Mouse (Mus musculus) liver, embryonic 14.5 days (tissue): ENCODE results near the gene Dohh. TPM values are rescaled to one million over a fixed set of nuclear protein-coding genes. Genes with fewer than 3 reads are reported as not detected.

Experiments
- ATAC-seq: fragments of 200-750 bp; cut with Nextera tagmentation; 2 replicates; pipeline ENCODE4 v1.8.0; 2017; ENCODE audit warnings: moderate number of reproducible peaks, mild to moderate bottlenecking, moderate library complexity; ENCODE audit not compliant: insufficient read depth
- DNase-seq, 3 experiments: peaks; one replicate each; pipeline ENCODE4 v3.0.0-alpha.2; 2012 to 2013; ENCODE audit warnings: low read depth in 3 of 3, low spot score in 3 of 3
- H3K27ac ChIP-seq: fragments of 300-500 bp; sonication (generic); 2 replicates; pipeline ENCODE4 v1.5.1; 2014; ENCODE audit warnings: moderate library complexity, mild to moderate bottlenecking, control low read depth, inconsistent platforms
- H3K27me3 ChIP-seq: fragments of 300-500 bp; sonication (generic); 2 replicates; pipeline ENCODE4 v1.6.1; 2014; ENCODE audit warnings: mild to moderate bottlenecking, low read length, moderate library complexity; ENCODE audit not compliant: control insufficient read depth, insufficient read depth
- H3K36me3 ChIP-seq: fragments of 300-500 bp; sonication (generic); replicated peaks from 2 replicates; pipeline ENCODE4 v1.6.1; 2014; ENCODE audit warnings: low read depth; ENCODE audit not compliant: control insufficient read depth, insufficient read depth
- H3K4me1 ChIP-seq, 2 experiments: fragments of 200-500 bp in 1 of 2; fragments of 300-500 bp in 1 of 2; sonication (generic) in 1 of 2; replicated peaks; 2 replicates each; pipeline ENCODE4 v1.6.1; 2012 to 2014; ENCODE audit warnings: antibody characterized with exemption in 1 of 2, inconsistent platforms in 1 of 2, low read length in 1 of 2; ENCODE audit not compliant: control insufficient read depth in 2 of 2, insufficient read depth in 2 of 2
- H3K4me2 ChIP-seq: fragments of 300-500 bp; sonication (generic); 2 replicates; pipeline ENCODE4 v1.6.1; 2014; ENCODE audit warnings: low read depth, mild to moderate bottlenecking, control low read depth, moderate library complexity
- H3K4me3 ChIP-seq, 2 experiments: fragments of 200-500 bp in 1 of 2; fragments of 300-500 bp in 1 of 2; sonication (generic) in 1 of 2; 2 replicates each; pipeline ENCODE4 v1.5.1; 2012 to 2014; ENCODE audit warnings: low read depth in 2 of 2, low read length in 2 of 2, mild to moderate bottlenecking in 2 of 2, control low read depth in 1 of 2, inconsistent platforms in 1 of 2, moderate library complexity in 1 of 2; ENCODE audit not compliant: insufficient read depth in 1 of 2
- H3K9ac ChIP-seq: fragments of 300-500 bp; sonication (generic); replicated peaks from 2 replicates; pipeline ENCODE4 v1.6.1; 2014; ENCODE audit warnings: mild to moderate bottlenecking, control low read depth, moderate library complexity
- H3K9me3 ChIP-seq: fragments of 300-500 bp; sonication (generic); 2 replicates; pipeline ENCODE4 v1.6.1; 2016; ENCODE audit warnings: low read length, mixed read lengths; ENCODE audit not compliant: control insufficient read depth
- CTCF ChIP-seq: IDR thresholded peaks from 2 replicates; pipeline ENCODE4 v1.5.1; 2016; ENCODE audit warnings: antibody characterized with exemption, low read depth, control low read depth
- EP300 ChIP-seq: IDR thresholded peaks from 2 replicates; pipeline ENCODE4 v1.6.1; 2016; ENCODE audit warnings: antibody characterized with exemption, low read depth
- WGBS: fragments of 180-500 bp; shearing (Covaris S2); extraction: QIAGEN DNeasy Blood & Tissue Kit; methylation state at CpG from one replicate; pipeline ENCODE4 v1.1.7; 2014; ENCODE audit not compliant: insufficient replicate concordance; 5-methylcytosine and 5-hydroxymethylcytosine counted together
- polyA plus RNA-seq, 2 experiments: library from polyadenylated mRNA; depleted of rRNA in 1 of 2; stranded (reverse) in 1 of 2; unstranded in 1 of 2; fragments of >200 nt; fragmentation: Nextera tagmentation in 1 of 2; extraction: Ambion mirVana in 1 of 2; gene quantifications; 2 replicates each; pipeline versions ENCODE4 v1.2.1 to v1.2.3; 2012 to 2014

Dohh gene
- polyA plus RNA-seq, 2 experiments, result 29.8 to 35.0 TPM

GRCm38 (mm10) chr10:81389801-81390677, 5.8 kb downstream of the Dohh start:
- 55% methylated on average over 23 of the region's 23 CpGs for WGBS
- DNase-seq (peak in 1 of 3 experiments; percentile 41), ATAC-seq (peak; percentile 35; the same call in 1 of the 2 replicates)
- TF ChIP-seq CTCF (peak; percentile 96), EP300 (no peak)
- Histone ChIP-seq H3K27me3 (no peaks in the 10 kb centered on the region), H3K9me3 (no peaks in the 10 kb centered on the region), H3K27ac (no peak overlapping the region), H3K4me1 (peaks cover 9 to 10% of the 10 kb centered on the region in 2 experiments), H3K4me3 (no peak overlapping the region), H3K36me3 (peaks cover 11% of the 10 kb centered on the region), H3K4me2 (no peak overlapping the region), H3K9ac (no peak overlapping the region)

- Histone ChIP-seq H3K27ac (no peak overlapping the region), H3K4me2 (no peak overlapping the region), H3K9me3 (no peaks in the 10 kb centered on the region), H3K36me3 (peaks cover 11% of the 10 kb centered on the region), H3K9ac (no peak overlapping the region), H3K4me3 (no peak overlapping the region), H3K4me1 (peaks cover 3 to 5% of the 10 kb centered on the region in 2 experiments), H3K27me3 (no peaks in the 10 kb centered on the region)
- TF ChIP-seq EP300, result no peak
- DNase-seq (no peak), ATAC-seq (no peak)
- 83% methylated on average over 13 of the region's 13 CpGs for WGBS
Observed at GRCm38 (mm10) chr10:81390678-81390965, 6.4 kb downstream of the Dohh start.

- DNase-seq (no peak), ATAC-seq (no peak)
- no peak overlapping the region for H3K4me2 ChIP-seq
- H3K9me3 ChIP-seq, result no peaks in the 10 kb centered on the region
- peaks cover 2 to 5% of the 10 kb centered on the region in 2 experiments; a peak in 3 of 4 replicates for H3K4me1 ChIP-seq
- H3K9ac ChIP-seq, result no peak overlapping the region
- 44% methylated on average over 6 of the region's 6 CpGs for WGBS
- TF ChIP-seq EP300, result no peak
- TF ChIP-seq CTCF, result no peak
- peaks cover 9% of the 10 kb centered on the region; the same call in 1 of the 2 replicates for H3K36me3 ChIP-seq
- no peak overlapping the region for H3K27ac ChIP-seq
- no peaks in the 10 kb centered on the region for H3K27me3 ChIP-seq
- H3K4me3 ChIP-seq, result no peak overlapping the region
Observed at GRCm38 (mm10) chr10:81392270-81392669, 8.0 kb downstream of the Dohh start.

- Histone ChIP-seq H3K36me3 (peaks cover 4% of the 10 kb centered on the region; the same call in 1 of the 2 replicates), H3K27ac (no peak within 1 kb of the TSS), H3K9me3 (no peaks in the 10 kb centered on the region), H3K4me1 (peaks cover 2 to 5% of the 10 kb centered on the region in 2 experiments; a peak in 3 of 4 replicates), H3K4me2 (peak within 1 kb of the TSS; percentile 65), H3K9ac (peak within 1 kb of the TSS; percentile 37; the same call in 1 of the 2 replicates), H3K27me3 (no peaks in the 10 kb centered on the region), H3K4me3 (peak within 1 kb of the TSS; percentile 41)
- 49% methylated on average over 14 of the region's 14 CpGs for WGBS
- DNase-seq, result no peak
- TF ChIP-seq EP300, result no peak
- no peak; the same call in 1 of the 2 replicates for ATAC-seq
Observed at GRCm38 (mm10) chr10:81392781-81393185, 8.6 kb downstream of the Dohh start, which contains the start of gene Smim24. TSS of gene Smim24 (plus strand) at chr10:81393051.

GRCm38 (mm10) chr10:81393456-81394063, 9.3 kb downstream of the Dohh start:
- Histone ChIP-seq H3K9ac (peak overlapping the region; percentile 37; the same call in 1 of the 2 replicates), H3K4me2 (peak overlapping the region; percentile 65), H3K27ac (no peak overlapping the region), H3K4me3 (peak overlapping the region; percentile 41), H3K27me3 (no peaks in the 10 kb centered on the region), H3K36me3 (no peaks in the 10 kb centered on the region), H3K9me3 (no peaks in the 10 kb centered on the region), H3K4me1 (peaks cover 2 to 5% of the 10 kb centered on the region in 2 experiments; a peak in 3 of 4 replicates)
- no peak for DNase-seq
- WGBS, result 5% methylated on average over 19 of the region's 19 CpGs
- TF ChIP-seq EP300, result no peak
- no peak for TF ChIP-seq CTCF
- ATAC-seq, result no peak
